Mouse (Mus musculus) CD8-positive naive resting alpha-beta T cell, adult 2 months (primary cell): ENCODE measurements around the gene Olfr718-ps1.

ENCODE experiments used
- DNase-seq, 2 experiments: peaks; one replicate each; pipeline ENCODE4 v3.0.0; 2022; ENCODE audit warnings: low read depth in 2 of 2, low spot score in 2 of 2

Gene Olfr718-ps1

GRCm38 (mm10) chr5:143130342-143130741, 17.0 kb downstream of the Olfr718-ps1 start:
- peak in 1 of 2 experiments; percentile 17 for DNase-seq

GRCm38 (mm10) chr5:143129101-143129500, 18.3 kb downstream of the Olfr718-ps1 start:
- DNase-seq, result no peak

GRCm38 (mm10) chr5:143127837-143128236, 19.5 kb downstream of the Olfr718-ps1 start:
- no peak for DNase-seq

DNA sequence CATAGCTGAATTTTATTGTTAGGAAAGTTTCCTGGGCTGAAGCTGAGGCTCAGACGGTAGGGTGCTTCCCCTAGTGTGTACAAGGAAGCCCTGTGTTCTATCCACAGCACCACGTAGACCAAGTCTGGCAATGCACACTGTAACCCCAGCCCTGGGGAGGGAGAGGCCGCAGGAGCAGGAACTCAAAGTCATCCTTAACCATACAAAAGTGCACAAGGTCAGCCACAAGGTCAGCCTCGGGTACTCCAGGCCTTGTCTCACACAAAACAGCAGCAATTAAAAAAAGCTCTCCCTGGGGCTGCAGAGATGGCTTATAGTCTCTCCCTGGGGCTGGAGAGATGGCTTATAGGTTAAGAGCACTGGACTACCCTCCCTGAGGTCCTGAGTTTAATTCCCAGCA, 20.5 kb downstream of the Olfr718-ps1 start:
- DNase-seq, result no peak

DNA sequence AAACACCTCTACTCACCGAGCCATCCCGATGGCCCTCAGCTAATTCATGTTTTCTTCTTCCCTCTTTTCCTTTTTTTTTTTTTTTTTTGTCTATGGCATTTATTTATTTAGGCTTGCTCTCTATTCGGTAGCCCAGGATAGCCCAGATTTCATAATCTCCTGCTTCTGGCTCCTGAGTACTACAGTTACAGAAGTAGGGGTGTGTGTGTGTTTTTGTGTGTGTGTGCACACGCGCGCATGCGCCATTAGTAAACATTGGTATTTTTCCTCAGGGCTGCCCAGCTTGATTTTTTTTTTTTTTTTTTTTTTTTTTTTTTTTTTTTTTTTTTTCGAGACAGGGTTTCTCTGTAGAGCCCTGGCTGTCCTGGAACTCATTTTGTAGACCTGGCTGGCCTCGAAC, 21.3 kb downstream of the Olfr718-ps1 start:
- no peak for DNase-seq

- no peak for DNase-seq
Observed at GRCm38 (mm10) chr5:143125601-143126000, 21.8 kb downstream of the Olfr718-ps1 start.

GRCm38 (mm10) chr5:143124805-143125378, 22.5 kb downstream of the Olfr718-ps1 start:
- DNase-seq, result no peak

- no peak for DNase-seq
Observed at GRCm38 (mm10) chr5:143122673-143123072, 24.7 kb downstream of the Olfr718-ps1 start.

DNA sequence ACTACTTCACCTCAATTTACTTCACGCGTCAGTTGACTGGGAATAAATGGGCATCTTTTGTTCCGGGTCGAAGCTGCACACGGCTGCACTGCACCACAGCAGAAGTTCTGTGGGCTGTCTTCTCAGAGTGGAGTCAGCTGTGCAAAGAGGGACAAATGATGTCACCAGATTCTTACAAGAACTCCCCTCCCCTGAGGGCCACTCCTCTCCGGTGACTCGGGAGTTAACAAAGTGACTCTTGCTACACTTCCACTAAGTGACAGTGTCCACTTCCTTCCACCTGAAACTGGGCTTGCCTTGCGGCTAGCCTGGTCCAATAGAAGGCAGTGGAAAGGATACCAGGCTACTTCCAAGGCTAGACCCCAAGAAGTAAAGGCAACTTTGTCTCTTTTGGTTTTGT, 25.3 kb downstream of the Olfr718-ps1 start:
- DNase-seq, result no peak

DNA sequence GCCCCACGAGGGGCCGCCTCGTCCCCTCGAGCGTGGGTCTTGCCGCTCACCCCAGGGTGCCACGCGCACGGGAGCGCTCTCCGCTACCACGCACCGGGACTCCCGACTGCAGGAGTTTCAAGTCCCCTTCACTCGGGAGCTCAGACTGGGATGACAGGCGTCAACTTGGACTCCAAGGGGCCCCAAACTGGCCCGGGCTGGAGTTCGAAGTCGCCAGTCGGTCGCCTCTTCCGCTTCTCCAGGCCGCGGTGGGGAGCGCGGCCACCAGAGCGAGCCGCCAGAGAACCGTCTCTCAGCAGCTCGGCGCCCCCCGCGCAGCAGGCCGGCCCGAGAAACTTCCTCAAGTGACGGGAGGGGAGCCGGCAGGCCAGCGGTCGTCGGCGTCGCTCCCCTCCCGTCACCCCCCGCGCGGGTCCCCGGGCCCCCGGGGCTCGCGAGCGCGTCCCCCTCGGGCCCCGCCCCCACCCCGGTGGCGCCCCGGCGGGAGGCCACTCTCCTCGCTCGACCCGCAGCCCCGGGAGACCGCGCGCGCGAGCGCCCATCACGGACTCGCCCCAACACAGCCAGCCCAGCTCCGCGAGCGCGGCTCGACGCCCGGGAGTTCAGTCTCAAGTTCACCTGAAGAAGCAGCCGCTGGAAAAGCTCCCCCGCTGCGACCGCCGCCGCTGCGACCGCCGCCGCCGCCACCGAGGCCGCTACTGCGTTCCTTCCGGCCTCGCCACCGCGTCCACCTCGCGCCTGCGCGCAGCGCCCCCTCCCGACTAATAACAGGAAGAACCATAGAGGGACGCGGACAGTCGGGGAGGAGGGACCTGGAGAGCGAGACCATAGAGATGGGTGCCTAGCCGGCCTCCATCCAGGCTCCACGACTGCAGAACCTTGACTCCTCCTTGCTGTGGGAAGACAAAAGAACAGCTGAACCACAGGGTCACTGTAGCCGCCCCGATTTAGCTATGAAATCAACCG, 34.8 kb downstream of the Olfr718-ps1 start, which contains the start of gene Rnf216:
Gene Rnf216, minus strand, starts transcription at position 714 of the 966 bp plus-strand sequence.
- peak; percentile 39 to 54 for DNase-seq

GRCm38 (mm10) chr5:143106842-143107241, 40.5 kb downstream of the Olfr718-ps1 start:
- no peak for DNase-seq

DNA sequence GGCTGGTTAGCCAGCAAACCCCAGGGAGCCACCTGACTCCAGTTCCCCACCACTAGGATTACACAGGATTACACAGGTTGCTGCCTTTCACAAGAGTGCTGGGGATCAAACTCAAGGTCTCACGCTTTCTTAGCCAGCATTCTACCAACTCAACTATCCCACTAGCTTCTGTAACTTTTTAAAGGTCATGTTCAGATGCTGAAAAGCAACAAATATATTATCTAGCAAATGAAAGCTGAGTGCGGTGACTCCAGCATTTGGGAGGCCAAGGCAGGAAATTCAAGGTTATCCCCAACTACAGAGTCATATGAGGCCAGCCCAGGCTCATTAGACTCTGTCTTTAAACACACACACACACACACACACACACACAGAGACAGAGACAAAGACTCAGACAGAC, 44.1 kb downstream of the Olfr718-ps1 start:
- DNase-seq, result no peak

DNA sequence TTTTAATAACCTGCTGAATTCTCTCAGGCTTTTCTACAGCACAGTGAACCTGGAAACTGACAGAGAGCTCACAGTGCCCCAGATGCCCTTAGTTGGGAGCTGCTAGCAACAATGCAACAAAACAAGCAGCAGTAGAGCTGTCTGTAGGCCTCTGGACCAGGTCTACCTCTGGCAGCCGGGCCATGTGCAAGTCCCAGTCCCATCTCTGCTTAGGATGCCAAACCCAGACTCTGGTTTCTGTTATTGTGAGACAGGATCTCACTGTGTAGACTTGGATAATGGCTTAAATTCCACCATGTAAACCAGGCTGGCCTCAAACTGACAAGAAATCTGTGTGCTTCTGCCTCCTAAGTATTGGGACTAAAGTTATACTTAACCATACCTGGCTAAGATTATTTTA, 45.8 kb downstream of the Olfr718-ps1 start:
- no peak for DNase-seq

DNA sequence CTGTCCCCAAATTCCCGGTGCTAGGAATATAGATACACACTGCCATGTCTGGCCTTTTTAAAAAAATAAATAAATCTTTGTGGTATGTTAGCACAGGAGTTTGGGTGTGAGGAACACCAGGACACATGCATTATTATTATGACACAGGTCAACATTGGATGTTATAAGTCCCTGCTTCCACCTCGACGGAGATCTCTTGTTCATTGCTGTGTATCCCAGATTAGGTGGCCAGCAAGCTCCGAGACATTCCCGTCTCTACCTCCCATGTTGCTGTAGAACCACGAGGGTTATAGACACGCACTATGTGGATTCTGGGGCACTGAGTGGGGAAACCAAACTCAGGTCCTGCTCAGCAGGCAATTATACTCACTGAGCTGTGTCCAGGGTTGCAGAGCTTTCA, 52.1 kb downstream of the Olfr718-ps1 start:
- no peak for DNase-seq

DNA sequence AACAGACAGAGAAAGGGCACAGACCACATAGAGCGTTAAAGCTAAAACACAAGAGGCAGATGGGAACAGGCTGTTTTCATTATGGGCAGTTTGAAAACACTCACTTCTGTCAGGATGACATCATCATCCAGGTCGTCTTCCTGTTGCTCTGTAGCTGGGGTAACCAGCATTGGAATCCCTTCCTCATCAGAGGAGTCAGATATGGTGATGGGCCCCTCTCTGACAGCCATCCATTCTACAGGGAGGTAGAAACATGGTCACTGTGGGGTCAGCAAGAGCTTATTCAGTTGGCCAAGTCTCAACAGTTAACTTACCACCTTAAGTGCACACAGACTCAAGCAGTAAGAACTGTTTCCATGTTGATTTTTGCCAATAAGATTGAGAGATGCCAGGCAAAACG, 54.5 kb downstream of the Olfr718-ps1 start:
- no peak for DNase-seq

- no peak for DNase-seq
Observed at GRCm38 (mm10) chr5:143084898-143085297, 62.5 kb downstream of the Olfr718-ps1 start.
